Mouse (Mus musculus): ENCODE data around the gene Kmt5b. TPM values are rescaled to one million over a fixed set of nuclear protein-coding genes. Genes with fewer than 3 reads are reported as not detected.

The Kmt5b gene
- 22.2 and 27.6 TPM in 2 replicates for polyA plus RNA-seq (2014; fragmentation: Nextera tagmentation; extraction: Ambion mirVana)

GRCm38 (mm10) chr19:3767276-3767780, at the start of gene Kmt5b:
Gene Kmt5b (plus strand): TSS chr19:3767421.
- WGBS (ENCODE audit: insufficient replicate concordance): under 1% methylated on average over 39 of the region's 39 CpGs

DNA sequence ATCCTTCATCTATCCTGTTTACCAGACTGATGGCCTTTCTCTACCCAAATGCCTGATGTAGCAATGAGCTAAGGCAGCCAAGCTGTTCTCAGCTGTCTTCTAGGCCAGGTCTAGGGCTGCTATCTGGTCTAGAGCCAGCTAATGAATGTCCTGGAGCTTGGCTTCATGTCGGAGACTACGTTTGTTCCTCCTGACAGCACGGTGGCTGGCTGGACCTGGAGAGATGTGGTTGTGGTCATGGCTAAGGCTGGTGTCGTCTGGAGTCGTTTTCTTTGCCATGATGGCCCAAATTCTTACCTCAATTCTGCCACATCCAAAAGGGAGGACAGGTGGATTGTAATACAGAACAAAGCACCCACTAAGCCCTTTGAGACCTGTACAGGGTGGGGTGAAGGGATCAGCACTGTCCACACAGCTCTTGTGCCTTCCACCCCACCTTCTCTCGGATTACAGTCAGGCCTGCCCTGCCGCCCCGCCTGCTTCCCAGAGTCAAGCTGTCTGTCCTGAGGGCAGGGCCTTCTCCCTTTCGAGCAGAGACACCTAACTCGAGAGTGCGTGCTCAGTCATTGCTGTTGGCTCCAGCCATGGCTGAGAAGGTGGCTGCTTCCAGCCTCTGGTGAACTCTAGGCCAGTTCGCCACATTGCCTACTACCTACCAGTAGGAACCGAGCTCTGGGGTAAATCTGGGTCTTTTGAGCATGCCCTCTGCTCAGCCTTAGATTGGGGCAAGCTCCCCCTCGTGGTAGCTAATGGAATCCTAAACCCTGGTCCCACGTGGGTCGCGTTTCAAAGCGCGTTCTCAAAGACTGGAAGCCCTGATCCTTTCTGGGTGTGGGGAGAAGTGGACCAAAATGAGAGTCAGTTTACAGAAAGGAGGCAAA, 48.5 kb upstream of the Kmt5b start:
- no peaks in the 10 kb centered on the region for H3K9me3 ChIP-seq (replicated peaks; ENCODE audit: control insufficient read depth, low read length)
- peak overlapping the region; percentile 91 for H3K4me2 ChIP-seq
- peaks cover 4% of the 10 kb centered on the region; the same call in 1 of the 2 replicates for H3K4me1 ChIP-seq (ENCODE audit: control insufficient read depth, insufficient read depth, low read length)
- ATAC-seq (replicated peaks; ENCODE audit: insufficient number of reproducible peaks, low FRiP score, low TSS enrichment): peak; percentile 56; the same call in 1 of the 2 replicates
- no peaks in the 10 kb centered on the region for H3K27me3 ChIP-seq (ENCODE audit: control insufficient read depth, insufficient read depth, low read length)
- 37% methylated on average over 19 of the region's 19 CpGs for WGBS (ENCODE audit: insufficient replicate concordance)
- H3K36me3 ChIP-seq (ENCODE audit: control insufficient read depth, insufficient read depth, low read length): peaks cover 17% of the 10 kb centered on the region
- H3K27ac ChIP-seq (ENCODE audit: low read depth, low read length): no peak overlapping the region
- H3K9ac ChIP-seq (ENCODE audit: low read depth, low read length): peak overlapping the region; percentile 68
- H3K4me3 ChIP-seq (ENCODE audit: low read depth, low read length): peak overlapping the region; percentile 49

More at GRCm38 (mm10) chr19:3767276-3767780, at the start of gene Kmt5b:
- no peaks in the 10 kb centered on the region for H3K36me3 ChIP-seq (ENCODE audit: control insufficient read depth, insufficient read depth, low read length)
- H3K9ac ChIP-seq (ENCODE audit: low read depth, low read length): peak within 1 kb of the TSS; percentile 100
- H3K4me3 ChIP-seq (ENCODE audit: low read depth, low read length): peak within 1 kb of the TSS; percentile 98
- peak; percentile 36; the same call in 1 of the 2 replicates for ATAC-seq (replicated peaks; ENCODE audit: insufficient number of reproducible peaks, low FRiP score, low TSS enrichment)
- no peaks in the 10 kb centered on the region for H3K27me3 ChIP-seq (ENCODE audit: control insufficient read depth, insufficient read depth, low read length)
- H3K4me2 ChIP-seq: peak within 1 kb of the TSS; percentile 97
- H3K9me3 ChIP-seq (replicated peaks; ENCODE audit: control insufficient read depth, low read length): no peaks in the 10 kb centered on the region
- H3K4me1 ChIP-seq (ENCODE audit: control insufficient read depth, insufficient read depth, low read length): peaks cover 8% of the 10 kb centered on the region
- H3K27ac ChIP-seq (ENCODE audit: low read depth, low read length): peak within 1 kb of the TSS; percentile 100

GRCm38 (mm10) chr19:3719362-3719891, 47.8 kb upstream of the Kmt5b start:
- Histone ChIP-seq H3K36me3 (ENCODE audit: control insufficient read depth, insufficient read depth, low read length) (peaks cover 17% of the 10 kb centered on the region), H3K9me3 (replicated peaks; ENCODE audit: control insufficient read depth, low read length) (no peaks in the 10 kb centered on the region), H3K4me1 (ENCODE audit: control insufficient read depth, insufficient read depth, low read length) (peaks cover 4% of the 10 kb centered on the region; the same call in 1 of the 2 replicates), H3K4me2 (peak overlapping the region; percentile 91), H3K27me3 (ENCODE audit: control insufficient read depth, insufficient read depth, low read length) (no peaks in the 10 kb centered on the region), H3K4me3 (ENCODE audit: low read depth, low read length) (peak overlapping the region; percentile 49), H3K27ac (ENCODE audit: low read depth, low read length) (no peak overlapping the region), H3K9ac (ENCODE audit: low read depth, low read length) (peak overlapping the region; percentile 68)
- ATAC-seq (replicated peaks; ENCODE audit: insufficient number of reproducible peaks, low FRiP score, low TSS enrichment): peak; percentile 48; the same call in 1 of the 2 replicates
- under 1% methylated on average over 27 of the region's 27 CpGs for WGBS (ENCODE audit: insufficient replicate concordance)

- Histone ChIP-seq H3K27me3 (ENCODE audit: control insufficient read depth, insufficient read depth, low read length) (no peaks in the 10 kb centered on the region), H3K9me3 (replicated peaks; ENCODE audit: control insufficient read depth, low read length) (no peaks in the 10 kb centered on the region), H3K4me3 (ENCODE audit: low read depth, low read length) (no peak overlapping the region), H3K9ac (ENCODE audit: low read depth, low read length) (no peak overlapping the region), H3K27ac (ENCODE audit: low read depth, low read length) (no peak overlapping the region), H3K4me2 (no peak overlapping the region), H3K36me3 (ENCODE audit: control insufficient read depth, insufficient read depth, low read length) (no peaks in the 10 kb centered on the region), H3K4me1 (ENCODE audit: control insufficient read depth, insufficient read depth, low read length) (peaks cover 4% of the 10 kb centered on the region; the same call in 1 of the 2 replicates)
- 90% methylated on average over 9 of the region's 9 CpGs for WGBS (ENCODE audit: insufficient replicate concordance)
- ATAC-seq (replicated peaks; ENCODE audit: insufficient number of reproducible peaks, low FRiP score, low TSS enrichment): no peak
These were observed 44.1 kb upstream of the Kmt5b start for GRCm38 (mm10) chr19:3723170-3723569.

- Histone ChIP-seq H3K9ac (ENCODE audit: low read depth, low read length) (no peak overlapping the region), H3K4me2 (no peak overlapping the region), H3K36me3 (ENCODE audit: control insufficient read depth, insufficient read depth, low read length) (no peaks in the 10 kb centered on the region), H3K27ac (ENCODE audit: low read depth, low read length) (no peak overlapping the region), H3K4me3 (ENCODE audit: low read depth, low read length) (no peak overlapping the region), H3K27me3 (ENCODE audit: control insufficient read depth, insufficient read depth, low read length) (no peaks in the 10 kb centered on the region), H3K9me3 (replicated peaks; ENCODE audit: control insufficient read depth, low read length) (no peaks in the 10 kb centered on the region), H3K4me1 (ENCODE audit: control insufficient read depth, insufficient read depth, low read length) (peaks cover 3% of the 10 kb centered on the region; the same call in 1 of the 2 replicates)
- no peak for ATAC-seq (replicated peaks; ENCODE audit: insufficient number of reproducible peaks, low FRiP score, low TSS enrichment)
- WGBS (ENCODE audit: insufficient replicate concordance): 71% methylated on average over 4 of the region's 4 CpGs
These were observed 43.3 kb upstream of the Kmt5b start for GRCm38 (mm10) chr19:3723904-3724303.

GRCm38 (mm10) chr19:3724779-3725178, 42.4 kb upstream of the Kmt5b start:
- WGBS (ENCODE audit: insufficient replicate concordance): 11% methylated on average over 1 of the region's 1 CpGs
- no peak overlapping the region for H3K4me2 ChIP-seq
- no peaks in the 10 kb centered on the region for H3K36me3 ChIP-seq (ENCODE audit: control insufficient read depth, insufficient read depth, low read length)
- no peaks in the 10 kb centered on the region for H3K9me3 ChIP-seq (replicated peaks; ENCODE audit: control insufficient read depth, low read length)
- no peaks in the 10 kb centered on the region for H3K4me1 ChIP-seq (ENCODE audit: control insufficient read depth, insufficient read depth, low read length)
- no peak overlapping the region for H3K27ac ChIP-seq (ENCODE audit: low read depth, low read length)
- no peaks in the 10 kb centered on the region for H3K27me3 ChIP-seq (ENCODE audit: control insufficient read depth, insufficient read depth, low read length)
- no peak for ATAC-seq (replicated peaks; ENCODE audit: insufficient number of reproducible peaks, low FRiP score, low TSS enrichment)
- no peak overlapping the region for H3K4me3 ChIP-seq (ENCODE audit: low read depth, low read length)
- no peak overlapping the region for H3K9ac ChIP-seq (ENCODE audit: low read depth, low read length)

DNA sequence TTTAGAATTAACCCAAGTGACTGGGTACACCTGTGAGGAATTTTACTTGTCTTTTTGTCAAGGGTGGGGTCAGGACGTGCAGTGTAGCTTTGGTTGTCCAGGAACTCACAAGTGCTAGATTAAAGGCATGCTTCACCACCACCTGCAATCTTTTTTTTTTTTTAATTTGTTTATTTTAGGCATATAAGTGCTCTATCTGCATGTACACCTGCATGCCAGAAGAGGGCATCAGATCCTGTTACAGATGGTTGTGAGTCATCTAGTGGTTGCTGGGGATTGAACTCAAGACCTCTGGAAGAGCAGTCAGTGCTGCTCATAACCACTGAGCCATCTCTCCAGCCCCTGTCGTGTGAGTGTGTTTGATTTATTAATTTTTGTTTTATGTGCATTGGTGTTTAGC, 38.3 kb upstream of the Kmt5b start:
- Histone ChIP-seq H3K4me1 (ENCODE audit: control insufficient read depth, insufficient read depth, low read length) (no peaks in the 10 kb centered on the region), H3K4me3 (ENCODE audit: low read depth, low read length) (no peak overlapping the region), H3K9me3 (replicated peaks; ENCODE audit: control insufficient read depth, low read length) (no peaks in the 10 kb centered on the region), H3K36me3 (ENCODE audit: control insufficient read depth, insufficient read depth, low read length) (no peaks in the 10 kb centered on the region), H3K9ac (ENCODE audit: low read depth, low read length) (no peak overlapping the region), H3K27me3 (ENCODE audit: control insufficient read depth, insufficient read depth, low read length) (no peaks in the 10 kb centered on the region), H3K4me2 (no peak overlapping the region), H3K27ac (ENCODE audit: low read depth, low read length) (no peak overlapping the region)
- 62% methylated on average over 2 of the region's 2 CpGs for WGBS (ENCODE audit: insufficient replicate concordance)
- no peak for ATAC-seq (replicated peaks; ENCODE audit: insufficient number of reproducible peaks, low FRiP score, low TSS enrichment)

DNA sequence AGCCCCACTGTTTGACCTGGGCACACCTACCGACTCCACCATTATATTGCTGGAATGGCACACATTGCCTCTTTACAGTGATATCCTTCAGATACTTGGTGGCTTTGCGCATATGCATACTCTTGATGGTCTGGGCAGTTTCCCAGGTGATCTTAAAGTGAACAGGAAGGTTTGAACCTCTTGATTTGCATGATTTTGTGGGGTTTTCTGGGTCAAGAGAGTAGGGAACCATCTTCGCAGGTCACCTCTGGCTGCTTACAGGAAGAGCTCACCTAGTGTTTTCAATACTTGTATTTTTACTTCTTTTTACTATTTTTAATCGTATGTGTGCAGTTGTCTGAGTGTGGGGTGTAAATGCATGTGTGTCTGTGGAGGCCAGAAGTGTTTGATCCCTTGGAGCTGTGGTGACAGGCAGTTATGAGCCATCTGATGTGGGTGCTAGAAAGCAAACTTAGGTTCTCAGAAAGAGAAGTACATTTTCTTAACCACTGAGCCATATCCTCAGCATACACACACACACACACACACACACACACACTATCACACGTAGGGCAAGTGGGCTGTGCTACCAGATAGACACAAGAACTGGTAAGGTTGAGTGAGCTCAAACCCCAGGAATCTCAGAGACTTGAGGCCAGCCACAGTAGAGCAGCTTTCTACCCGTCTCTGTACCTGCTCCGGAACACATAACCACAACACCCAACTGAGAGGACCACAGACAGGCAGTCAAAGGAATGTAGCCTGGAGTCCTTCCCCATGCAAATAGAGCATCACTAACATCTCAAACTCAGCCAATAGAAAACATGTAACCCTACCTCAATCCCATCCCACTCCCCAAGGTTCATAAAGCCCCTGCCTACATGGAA, 36.2 kb upstream of the Kmt5b start:
- H3K9ac ChIP-seq (ENCODE audit: low read depth, low read length): no peak overlapping the region
- WGBS (ENCODE audit: insufficient replicate concordance): 69% methylated on average over 7 of the region's 7 CpGs
- H3K36me3 ChIP-seq (ENCODE audit: control insufficient read depth, insufficient read depth, low read length): no peaks in the 10 kb centered on the region
- H3K27ac ChIP-seq (ENCODE audit: low read depth, low read length): no peak overlapping the region
- ATAC-seq (replicated peaks; ENCODE audit: insufficient number of reproducible peaks, low FRiP score, low TSS enrichment): no peak
- H3K4me3 ChIP-seq (ENCODE audit: low read depth, low read length): no peak overlapping the region
- no peaks in the 10 kb centered on the region for H3K4me1 ChIP-seq (ENCODE audit: control insufficient read depth, insufficient read depth, low read length)
- no peak overlapping the region for H3K4me2 ChIP-seq
- H3K27me3 ChIP-seq (ENCODE audit: control insufficient read depth, insufficient read depth, low read length): no peaks in the 10 kb centered on the region
- H3K9me3 ChIP-seq (replicated peaks; ENCODE audit: control insufficient read depth, low read length): no peaks in the 10 kb centered on the region

Data from heart, embryonic 11.5 days (tissue).